Mouse (Mus musculus) hindbrain, embryonic 11.5 days (tissue): ENCODE measurements at regions not wholly inside any gene's neighbourhood (a gene's known extent, or its start where the extent isn't known, plus 50 kb on each side); places are given as distances from the start of the nearest gene placed in this dataset.

Experiments
- ATAC-seq: fragments of 200-750 bp; cut with Nextera tagmentation; 2 replicates; pipeline ENCODE4 v1.8.0; 2017; ENCODE audit warnings: mild to moderate bottlenecking, moderate TSS enrichment, moderate library complexity; ENCODE audit not compliant: low FRiP score
- DNase-seq: peaks from one replicate; pipeline ENCODE4 v3.0.0-alpha.2; 2015; ENCODE audit warnings: low spot score
- H3K27ac ChIP-seq: fragments of 300-500 bp; sonication (generic); 2 replicates; pipeline ENCODE4 v1.5.1; 2014; ENCODE audit warnings: mild to moderate bottlenecking, low read depth, low read length
- H3K27me3 ChIP-seq: fragments of 300-500 bp; sonication (generic); 2 replicates; pipeline ENCODE4 v1.6.1; 2014; ENCODE audit warnings: mild to moderate bottlenecking, low read length, moderate library complexity, mixed read lengths; ENCODE audit not compliant: control insufficient read depth, insufficient read depth
- H3K36me3 ChIP-seq: fragments of 300-500 bp; sonication (generic); 2 replicates; pipeline ENCODE4 v1.6.1; 2014; ENCODE audit warnings: mild to moderate bottlenecking, low read length, moderate library complexity, mixed read lengths; ENCODE audit not compliant: control insufficient read depth, insufficient read depth
- H3K4me1 ChIP-seq: fragments of 300-500 bp; sonication (generic); replicated peaks from 2 replicates; pipeline ENCODE4 v1.6.1; 2014; ENCODE audit warnings: low read length, mixed read lengths; ENCODE audit not compliant: control insufficient read depth, insufficient read depth
- H3K4me2 ChIP-seq: fragments of 300-500 bp; sonication (generic); replicated peaks from 2 replicates; pipeline ENCODE4 v1.6.1; 2014; ENCODE audit warnings: mild to moderate bottlenecking, low read depth, low read length
- H3K4me3 ChIP-seq: fragments of 300-500 bp; sonication (generic); 2 replicates; pipeline ENCODE4 v1.5.1; 2014; ENCODE audit warnings: low read depth, low read length
- H3K9ac ChIP-seq: fragments of 300-500 bp; sonication (generic); 2 replicates; pipeline ENCODE4 v1.6.1; 2014; ENCODE audit warnings: low read depth, low read length
- H3K9me3 ChIP-seq: fragments of 300-500 bp; sonication (generic); 2 replicates; pipeline ENCODE4 v1.6.1; 2016; ENCODE audit warnings: low read length; ENCODE audit not compliant: control insufficient read depth
- WGBS: fragments of 180-500 bp; shearing (Covaris S2); extraction: QIAGEN DNeasy Blood & Tissue Kit; methylation state at CpG from one replicate; pipeline ENCODE4 v1.1.7; 2014; 5-methylcytosine and 5-hydroxymethylcytosine counted together

GRCm38 (mm10) chr2:57424879-57425278 lies 187.4 kb downstream of the Gpd2 start:
- 86% methylated on average over 8 of the region's 8 CpGs for WGBS
- H3K9ac ChIP-seq = no peak overlapping the region
- no peaks in the 10 kb centered on the region for H3K9me3 ChIP-seq
- H3K27me3 ChIP-seq = no peaks in the 10 kb centered on the region
- no peak overlapping the region for H3K27ac ChIP-seq
- DNase-seq (no peak), ATAC-seq (no peak)
- H3K4me1 ChIP-seq = no peaks in the 10 kb centered on the region
- no peak overlapping the region for H3K4me3 ChIP-seq
- H3K4me2 ChIP-seq = no peak overlapping the region
- no peaks in the 10 kb centered on the region for H3K36me3 ChIP-seq

DNA sequence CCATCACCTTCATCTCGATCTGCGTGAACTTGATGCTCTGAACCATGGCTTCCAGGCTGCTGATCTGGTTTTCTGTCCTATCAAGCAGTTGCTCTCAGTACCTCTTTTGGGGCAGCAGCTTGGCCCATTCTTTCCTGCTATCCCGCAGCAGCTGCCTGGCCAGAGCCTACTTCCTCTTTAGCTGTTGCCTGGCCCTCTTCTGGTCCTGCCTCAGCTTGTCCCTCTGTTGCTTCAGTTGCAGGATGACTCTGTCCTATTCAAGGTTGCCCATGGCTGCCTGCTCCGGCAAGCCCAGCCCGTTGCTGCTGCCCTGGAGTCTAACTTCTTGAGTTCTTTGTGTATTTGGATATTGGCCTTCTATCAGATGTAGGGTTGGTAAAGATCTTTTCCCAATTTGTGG lies 188.0 kb downstream of the Gpd2 start:
- Histone ChIP-seq H3K27me3 (no peaks in the 10 kb centered on the region), H3K9ac (no peak overlapping the region), H3K36me3 (no peaks in the 10 kb centered on the region), H3K4me1 (no peaks in the 10 kb centered on the region), H3K27ac (no peak overlapping the region), H3K4me2 (no peak overlapping the region), H3K9me3 (no peaks in the 10 kb centered on the region), H3K4me3 (no peak overlapping the region)
- DNase-seq (no peak), ATAC-seq (no peak)
- WGBS = 90% methylated on average over 5 of the region's 5 CpGs

GRCm38 (mm10) chr2:57450996-57451770 lies 213.7 kb downstream of the Gpd2 start:
- WGBS = 92% methylated on average over 6 of the region's 6 CpGs
- no peak overlapping the region for H3K4me3 ChIP-seq
- H3K9ac ChIP-seq = no peak overlapping the region
- H3K36me3 ChIP-seq = no peaks in the 10 kb centered on the region
- H3K9me3 ChIP-seq = no peaks in the 10 kb centered on the region
- no peak overlapping the region for H3K4me2 ChIP-seq
- H3K27ac ChIP-seq = no peak overlapping the region
- H3K4me1 ChIP-seq = no peaks in the 10 kb centered on the region
- DNase-seq = no peak
- H3K27me3 ChIP-seq = no peaks in the 10 kb centered on the region
- no peak for ATAC-seq

- Histone ChIP-seq H3K4me1 (no peaks in the 10 kb centered on the region), H3K9me3 (no peaks in the 10 kb centered on the region), H3K27ac (no peak overlapping the region), H3K9ac (no peak overlapping the region), H3K4me3 (no peak overlapping the region), H3K4me2 (no peak overlapping the region), H3K27me3 (no peaks in the 10 kb centered on the region), H3K36me3 (no peaks in the 10 kb centered on the region)
- ATAC-seq (no peak), DNase-seq (no peak)
- 93% methylated on average over 5 of the region's 5 CpGs for WGBS
Observed at GRCm38 (mm10) chr2:57453896-57454679, 216.7 kb downstream of the Gpd2 start.

DNA sequence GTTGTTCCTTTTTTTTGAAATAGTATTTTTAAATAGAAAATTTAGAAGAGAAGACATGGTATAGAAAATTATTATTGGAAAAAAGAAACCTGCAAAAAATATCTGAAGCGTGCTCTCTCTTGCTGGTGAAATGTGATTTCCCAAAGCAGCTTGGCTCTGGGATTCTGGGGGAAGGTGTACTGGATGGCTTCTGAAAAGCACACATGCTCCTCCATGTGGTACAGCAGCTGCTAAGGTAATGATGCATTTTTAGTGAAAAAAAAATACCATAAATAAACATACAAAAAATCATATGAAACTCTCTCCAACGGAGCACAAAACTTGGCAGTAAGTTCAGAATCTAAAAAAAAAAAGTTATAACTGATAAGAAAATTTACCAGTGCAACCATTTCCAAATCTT lies 222.5 kb downstream of the Gpd2 start:
- no peak for DNase-seq
- Histone ChIP-seq H3K27ac (no peak overlapping the region), H3K9ac (no peak overlapping the region), H3K4me3 (no peak overlapping the region), H3K4me1 (no peaks in the 10 kb centered on the region), H3K9me3 (no peaks in the 10 kb centered on the region), H3K4me2 (no peak overlapping the region), H3K36me3 (no peaks in the 10 kb centered on the region), H3K27me3 (no peaks in the 10 kb centered on the region)
- ATAC-seq = no peak
- WGBS = 94% methylated on average over 2 of the region's 2 CpGs

GRCm38 (mm10) chr2:57473873-57474272 lies 236.4 kb downstream of the Gpd2 start:
- no peaks in the 10 kb centered on the region for H3K9me3 ChIP-seq
- DNase-seq (no peak), ATAC-seq (no peak)
- H3K9ac ChIP-seq = no peak overlapping the region
- no peak overlapping the region for H3K4me3 ChIP-seq
- H3K27ac ChIP-seq = no peak overlapping the region
- H3K4me1 ChIP-seq = no peaks in the 10 kb centered on the region
- 82% methylated on average over 3 of the region's 3 CpGs for WGBS
- H3K27me3 ChIP-seq = no peaks in the 10 kb centered on the region
- no peak overlapping the region for H3K4me2 ChIP-seq
- no peaks in the 10 kb centered on the region for H3K36me3 ChIP-seq

DNA sequence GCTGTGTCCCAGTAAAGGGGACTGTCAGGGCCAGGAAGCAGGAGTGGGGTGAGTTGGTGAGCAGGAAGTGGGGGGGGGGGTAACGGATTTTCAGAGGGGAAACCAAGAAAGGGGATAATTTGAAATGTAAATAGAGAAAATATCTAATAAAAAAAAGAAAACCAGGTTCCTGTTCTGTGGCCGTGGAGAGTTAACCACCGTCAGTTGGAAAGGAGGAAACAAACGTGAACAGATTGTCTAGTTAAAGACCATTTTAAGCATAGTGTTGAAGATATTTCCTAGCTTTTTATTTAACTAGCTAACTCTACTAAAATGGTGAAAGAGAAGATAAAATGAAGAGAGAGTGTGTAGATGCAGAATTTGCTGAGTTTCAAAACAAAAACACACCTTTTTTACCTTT lies 254.7 kb downstream of the Gpd2 start:
- no peaks in the 10 kb centered on the region for H3K4me1 ChIP-seq
- no peak overlapping the region for H3K4me2 ChIP-seq
- no peaks in the 10 kb centered on the region for H3K9me3 ChIP-seq
- ATAC-seq (no peak), DNase-seq (no peak)
- 86% methylated on average over 4 of the region's 4 CpGs for WGBS
- no peak overlapping the region for H3K9ac ChIP-seq
- no peak overlapping the region for H3K4me3 ChIP-seq
- no peaks in the 10 kb centered on the region for H3K36me3 ChIP-seq
- H3K27me3 ChIP-seq = no peaks in the 10 kb centered on the region
- H3K27ac ChIP-seq = no peak overlapping the region

DNA sequence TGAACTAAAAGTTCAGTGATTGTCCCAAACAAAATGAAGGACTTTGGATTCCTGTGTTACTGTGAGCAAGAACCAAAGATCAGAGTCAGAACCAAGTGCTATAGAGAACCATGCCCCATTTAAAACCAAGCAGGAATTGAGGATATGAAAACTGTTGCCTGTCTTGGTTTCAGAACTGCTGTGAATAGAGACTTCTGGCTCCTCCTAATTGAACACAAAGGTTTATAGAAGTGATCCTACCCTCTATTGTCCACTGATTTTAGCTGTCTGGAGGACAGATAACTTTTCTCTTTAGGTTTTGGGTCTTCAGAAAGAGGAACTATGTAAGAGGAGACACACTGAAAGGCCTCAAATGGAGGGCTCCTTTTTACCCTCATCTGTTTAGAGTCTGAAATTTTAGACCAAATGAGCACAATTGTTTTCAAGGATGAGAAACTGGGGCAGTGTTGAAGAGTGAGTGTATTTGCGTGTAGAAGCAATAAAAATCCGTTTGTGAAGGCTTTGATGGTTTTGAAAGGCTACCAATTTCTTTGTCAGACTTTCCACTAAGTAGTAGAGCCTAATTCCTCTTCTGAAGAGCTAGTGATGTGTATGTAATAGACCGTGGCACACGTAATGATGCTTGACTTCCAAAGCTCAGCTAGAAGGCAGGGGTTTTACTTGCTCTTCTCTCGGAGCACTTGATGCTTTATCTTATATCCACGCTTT lies 255.6 kb downstream of the Gpd2 start:
- no peak for ATAC-seq
- H3K4me3 ChIP-seq = no peak overlapping the region

More for the DNA sequence above, 255.6 kb downstream of the Gpd2 start:
- no peak overlapping the region for H3K9ac ChIP-seq
- H3K36me3 ChIP-seq = no peaks in the 10 kb centered on the region
- H3K27ac ChIP-seq = no peak overlapping the region
- H3K4me2 ChIP-seq = no peak overlapping the region
- no peaks in the 10 kb centered on the region for H3K9me3 ChIP-seq
- no peaks in the 10 kb centered on the region for H3K4me1 ChIP-seq
- WGBS = 52% methylated on average over 6 of the region's 6 CpGs
- H3K27me3 ChIP-seq = no peaks in the 10 kb centered on the region
- DNase-seq = no peak
